Mouse (Mus musculus) heart, embryonic 15.5 days (tissue): ENCODE results near the gene Derl2. TPM values are rescaled to one million over a fixed set of nuclear protein-coding genes. Genes with fewer than 3 reads are reported as not detected.
A peak's percentile ranks its signal among the peaks of the same experiment; 100 is the strongest.

Experiments used
- ATAC-seq: fragments of 200-750 bp; cut with Nextera tagmentation; replicated peaks from 2 replicates; pipeline ENCODE4 v1.8.0; 2017; ENCODE audit warnings: low read depth, moderate TSS enrichment; ENCODE audit not compliant: insufficient number of reproducible peaks, insufficient read depth, low FRiP score
- H3K27ac ChIP-seq: fragments of 300-500 bp; sonication (generic); 2 replicates; pipeline ENCODE4 v1.5.1; 2015; ENCODE audit warnings: mild to moderate bottlenecking, inconsistent platforms
- H3K27me3 ChIP-seq: fragments of 300-500 bp; sonication (generic); 2 replicates; pipeline ENCODE4 v1.6.1; 2015; ENCODE audit warnings: inconsistent platforms
- H3K36me3 ChIP-seq: fragments of 300-500 bp; sonication (generic); 2 replicates; pipeline ENCODE4 v1.6.1; 2015; ENCODE audit warnings: mild to moderate bottlenecking, inconsistent platforms
- H3K4me1 ChIP-seq: fragments of 300-500 bp; sonication (generic); replicated peaks from 2 replicates; pipeline ENCODE4 v1.6.1; 2015; ENCODE audit warnings: inconsistent platforms
- H3K4me2 ChIP-seq: fragments of 300-500 bp; sonication (generic); 2 replicates; pipeline ENCODE4 v1.6.1; 2015; ENCODE audit warnings: inconsistent platforms, mild to moderate bottlenecking, moderate library complexity
- H3K4me3 ChIP-seq: fragments of 300-500 bp; sonication (generic); 2 replicates; pipeline ENCODE4 v1.5.1; 2015; ENCODE audit warnings: mild to moderate bottlenecking, inconsistent platforms
- H3K9ac ChIP-seq: fragments of 300-500 bp; sonication (generic); 2 replicates; pipeline ENCODE4 v1.6.1; 2015; ENCODE audit warnings: mild to moderate bottlenecking, inconsistent platforms
- H3K9me3 ChIP-seq: fragments of 300-500 bp; sonication (generic); replicated peaks from 2 replicates; pipeline ENCODE4 v1.6.1; 2016; ENCODE audit warnings: inconsistent platforms
- WGBS: fragments of 180-500 bp; shearing (Covaris S2); methylation state at CpG from one replicate; pipeline ENCODE4 v1.1.7; 2015; ENCODE audit warnings: mixed read lengths; 5-methylcytosine and 5-hydroxymethylcytosine counted together
- polyA plus RNA-seq: library from polyadenylated mRNA; unstranded; fragments of >200 nt; fragmentation: Nextera tagmentation; extraction: Ambion mirVana; gene quantifications from 2 replicates; pipeline ENCODE4 v1.2.1, GENCODE M21; 2015

Derl2 gene
- polyA plus RNA-seq, result 31.7 and 35.6 TPM in 2 replicates

DNA sequence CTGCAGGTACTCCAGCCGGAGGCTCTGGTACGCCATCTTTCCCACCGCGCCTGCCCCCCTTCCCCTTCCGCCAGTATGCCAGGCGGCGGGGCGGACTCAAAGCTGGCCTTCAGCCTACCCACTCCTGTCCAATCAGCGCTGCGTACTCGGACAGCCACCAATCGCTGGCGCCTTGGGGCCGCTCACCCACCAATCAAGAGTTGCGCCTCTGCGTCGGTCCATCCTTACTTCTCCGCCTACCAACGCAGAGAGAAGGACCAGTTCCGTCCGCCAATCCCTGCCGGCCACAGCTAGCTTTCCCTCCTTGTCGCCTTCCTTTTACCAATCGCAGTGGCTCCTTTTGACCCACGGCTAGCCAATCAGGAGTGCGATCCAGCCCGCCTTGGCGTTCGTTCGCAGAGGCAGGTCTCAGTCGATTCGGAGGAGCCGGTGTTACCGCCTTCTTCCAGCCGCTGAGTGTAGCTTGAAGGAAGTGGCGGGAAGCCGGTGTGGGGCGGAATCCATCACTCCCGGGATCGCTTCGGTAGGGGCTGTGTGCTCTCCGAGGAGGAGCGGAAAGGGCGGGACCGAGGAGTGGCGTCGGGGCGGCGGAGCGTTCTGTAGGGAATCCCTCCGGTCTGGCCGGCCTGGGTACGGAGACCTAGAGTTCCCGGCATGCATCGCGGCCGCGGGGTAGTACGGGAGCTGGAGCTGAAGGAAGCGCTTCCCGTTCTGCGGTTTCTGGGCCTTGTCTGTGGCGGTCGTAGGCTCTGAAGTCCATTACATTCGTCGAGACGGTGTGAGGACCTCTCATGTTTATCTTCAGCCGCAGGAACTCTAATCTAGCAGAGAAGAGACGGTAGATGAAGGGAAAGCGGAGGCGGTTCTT, at the start of gene Derl2, which contains the start of gene Mis12:
TSS of gene Derl2 (minus strand) at position 641 of the 868 bp plus-strand sequence.
TSS of gene Mis12 (plus strand) at position 411 of the 868 bp plus-strand sequence.
- ATAC-seq, result peak; percentile 100
- Histone ChIP-seq H3K4me1 (peaks cover 29% of the 10 kb centered on the region), H3K9ac (peak within 1 kb of the TSS; percentile 76), H3K4me3 (peak within 1 kb of the TSS; percentile 72), H3K4me2 (peak within 1 kb of the TSS; percentile 75), H3K36me3 (peaks cover 1% of the 10 kb centered on the region; the same call in 1 of the 2 replicates), H3K9me3 (no peaks in the 10 kb centered on the region), H3K27ac (peak within 1 kb of the TSS; percentile 92), H3K27me3 (no peaks in the 10 kb centered on the region)
- under 1% methylated on average over 71 of the region's 71 CpGs for WGBS

DNA sequence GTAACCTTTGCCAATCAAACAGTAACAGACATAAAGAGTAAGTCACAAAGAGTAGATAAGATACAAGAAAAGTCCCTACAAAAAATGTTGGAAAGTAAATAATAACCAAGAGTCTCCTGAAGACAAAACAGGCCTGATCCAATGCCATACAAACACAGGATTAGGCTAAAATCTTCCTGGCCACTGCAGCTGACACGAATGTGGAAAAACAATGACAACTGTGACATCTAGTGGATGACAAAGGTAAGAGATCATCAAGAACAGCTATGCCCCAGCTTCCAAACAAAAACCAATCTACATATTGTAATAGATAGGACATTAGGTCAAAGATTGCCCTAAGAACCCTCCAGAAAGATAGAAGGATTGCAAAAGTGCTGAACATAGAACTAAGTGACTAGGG, 32.9 kb upstream of the Derl2 start:
- H3K4me1 ChIP-seq, result no peaks in the 10 kb centered on the region

DNA sequence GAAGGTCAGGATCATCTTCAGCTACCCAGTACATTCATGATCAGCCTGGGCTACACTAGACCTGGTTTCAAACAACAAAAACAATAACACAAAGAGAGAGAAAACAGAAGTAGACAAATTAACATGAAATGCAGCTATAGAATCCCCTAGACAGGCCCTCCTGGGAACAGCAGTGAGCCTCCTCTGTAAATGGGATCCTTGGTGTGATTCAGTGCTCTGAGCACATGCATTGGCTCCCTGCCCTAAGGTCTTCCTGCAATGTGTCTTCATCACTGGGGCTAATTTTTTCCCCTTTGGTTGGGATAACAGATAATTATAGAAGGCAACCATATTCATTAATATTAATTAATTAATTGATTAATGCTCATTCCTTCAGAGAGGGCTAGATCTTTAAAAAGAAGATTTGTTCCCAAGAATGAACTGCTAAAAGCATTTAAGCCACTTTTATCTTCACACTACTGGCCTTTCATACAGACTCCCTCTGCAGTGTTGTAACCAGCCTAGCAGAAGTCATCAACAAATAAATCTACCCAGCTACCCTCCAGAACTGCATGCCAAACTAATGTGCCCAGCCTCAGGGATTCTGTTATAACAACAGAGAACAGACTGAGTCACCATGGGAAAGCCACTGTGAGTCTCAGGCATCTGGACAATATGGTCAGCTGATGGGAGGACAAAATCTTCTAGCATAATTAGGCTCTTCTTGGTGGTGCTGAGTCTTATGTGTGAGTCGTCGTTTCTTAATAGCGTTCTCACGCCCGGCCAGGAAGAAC, 20.1 kb upstream of the Derl2 start:
- no peaks in the 10 kb centered on the region for H3K4me1 ChIP-seq
- 94% methylated on average over 5 of the region's 5 CpGs for WGBS
- no peak overlapping the region for H3K4me3 ChIP-seq
- no peaks in the 10 kb centered on the region for H3K36me3 ChIP-seq
- no peak overlapping the region for H3K27ac ChIP-seq
- H3K27me3 ChIP-seq, result no peaks in the 10 kb centered on the region
- no peak for ATAC-seq
- no peak overlapping the region for H3K4me2 ChIP-seq
- H3K9ac ChIP-seq, result no peak overlapping the region
- no peaks in the 10 kb centered on the region for H3K9me3 ChIP-seq

More for the DNA sequence above, 32.9 kb upstream of the Derl2 start:
- Histone ChIP-seq H3K9me3 (no peaks in the 10 kb centered on the region), H3K4me3 (no peak overlapping the region), H3K27ac (no peak overlapping the region), H3K36me3 (no peaks in the 10 kb centered on the region), H3K9ac (no peak overlapping the region), H3K4me2 (no peak overlapping the region), H3K27me3 (no peaks in the 10 kb centered on the region)
- ATAC-seq, result no peak
- WGBS, result 3% methylated on average over 1 of the region's 1 CpGs

DNA sequence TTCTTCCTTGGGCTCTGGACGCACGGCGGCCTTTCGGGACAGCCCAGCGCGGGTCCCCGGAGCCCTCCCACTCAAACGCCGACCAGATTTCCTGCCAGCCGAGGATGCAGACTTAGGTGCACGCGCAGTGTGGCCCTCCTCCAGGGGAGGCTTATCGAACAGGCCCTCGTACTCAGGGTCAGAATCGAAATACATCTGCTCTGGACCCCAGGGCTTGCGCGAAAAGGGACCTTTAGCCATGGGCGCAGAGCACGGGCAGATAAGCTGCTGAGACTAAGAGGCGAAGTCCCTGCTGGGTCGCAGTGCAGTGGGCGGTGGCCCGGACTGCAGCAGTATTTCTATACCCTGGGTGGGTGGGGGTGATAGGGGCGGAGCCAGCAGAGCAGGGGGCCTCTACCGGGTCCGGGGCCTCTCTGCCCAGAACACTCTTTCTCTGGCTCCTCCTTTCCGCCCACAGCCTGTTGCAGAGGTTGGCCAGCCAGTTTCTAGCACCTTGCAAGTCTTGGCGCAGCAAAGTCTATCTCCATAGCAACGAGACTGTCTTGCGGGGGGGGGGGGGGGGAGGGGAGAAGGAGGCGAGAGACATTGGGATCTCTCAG, 13.6 kb upstream of the Derl2 start, which contains the start of gene 6330403K07Rik:
TSS of gene 6330403K07Rik (minus strand) at position 351 of the 599 bp plus-strand sequence.
- under 1% methylated on average over 29 of the region's 31 CpGs for WGBS
- peak; percentile 93 for ATAC-seq
- peaks cover 5% of the 10 kb centered on the region; the same call in 1 of the 2 replicates for H3K4me1 ChIP-seq
- no peaks in the 10 kb centered on the region for H3K27me3 ChIP-seq
- no peaks in the 10 kb centered on the region for H3K36me3 ChIP-seq
- H3K27ac ChIP-seq, result peak within 1 kb of the TSS; percentile 57
- peak within 1 kb of the TSS; percentile 91 for H3K4me2 ChIP-seq
- H3K9ac ChIP-seq, result peak within 1 kb of the TSS; percentile 53
- peak within 1 kb of the TSS; percentile 60 for H3K4me3 ChIP-seq
- no peaks in the 10 kb centered on the region for H3K9me3 ChIP-seq

DNA sequence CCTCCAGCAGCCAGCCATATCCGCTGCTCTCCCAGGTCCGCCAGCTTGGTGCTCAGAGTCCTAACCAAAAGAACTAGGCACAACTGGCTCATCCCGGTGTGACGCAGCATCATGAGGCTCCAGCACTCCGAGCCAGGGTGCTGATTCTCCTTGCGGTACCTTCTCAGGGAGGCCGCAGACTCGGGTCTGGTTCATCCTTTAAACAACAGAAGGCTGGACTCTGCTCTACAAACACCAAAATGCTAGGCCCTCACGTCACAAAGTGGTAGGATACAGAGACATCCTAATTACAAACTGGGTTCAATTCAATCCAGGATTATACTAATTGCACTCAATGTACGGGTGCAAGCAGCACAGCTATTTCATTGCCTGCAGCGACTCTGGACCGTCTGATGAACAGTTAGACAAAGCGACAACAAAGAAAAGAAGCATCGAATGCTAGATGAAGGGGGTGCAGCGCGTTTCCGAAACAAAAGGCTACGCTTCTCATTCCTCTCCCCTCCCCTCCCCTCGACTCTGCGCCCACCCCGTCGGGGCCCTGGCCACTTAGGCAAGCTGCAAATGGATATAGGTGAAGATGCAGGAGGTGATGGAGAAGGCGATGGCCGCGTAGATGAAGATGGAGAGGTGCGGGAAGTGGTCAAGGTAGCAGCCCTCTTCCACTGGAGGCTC, 13.0 kb upstream of the Derl2 start:
- no peaks in the 10 kb centered on the region for H3K27me3 ChIP-seq
- H3K4me3 ChIP-seq, result peak overlapping the region; percentile 60
- H3K4me2 ChIP-seq, result peak overlapping the region; percentile 91
- H3K4me1 ChIP-seq, result peaks cover 5% of the 10 kb centered on the region; the same call in 1 of the 2 replicates
- no peaks in the 10 kb centered on the region for H3K9me3 ChIP-seq
- peak overlapping the region; percentile 53 for H3K9ac ChIP-seq
- H3K36me3 ChIP-seq, result peaks cover 5% of the 10 kb centered on the region
- peak overlapping the region; percentile 57 for H3K27ac ChIP-seq
- WGBS, result 11% methylated on average over 26 of the region's 26 CpGs
- no peak for ATAC-seq

DNA sequence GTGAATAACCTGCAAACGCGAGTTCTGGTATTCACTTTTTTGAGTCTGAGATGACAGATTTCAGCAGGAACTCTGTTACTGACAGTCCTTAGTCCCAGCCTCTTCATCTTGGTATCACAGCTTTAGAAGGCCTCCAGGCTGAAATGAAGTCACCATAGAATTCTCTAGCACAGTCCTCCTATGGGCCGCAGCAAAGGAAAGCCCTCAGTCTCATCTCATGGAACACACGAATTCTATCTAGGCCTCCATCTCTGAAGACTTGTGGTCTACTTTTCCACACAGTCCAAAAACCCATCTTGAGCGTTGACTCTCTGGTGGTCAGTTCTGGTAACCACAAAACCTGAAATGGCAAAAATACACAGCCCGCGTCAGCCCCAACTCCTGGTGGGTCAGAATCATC, 12.4 kb upstream of the Derl2 start:
- peak overlapping the region; percentile 53; the same call in 1 of the 2 replicates for H3K9ac ChIP-seq
- H3K4me2 ChIP-seq, result peak overlapping the region; percentile 91
- 63% methylated on average over 7 of the region's 7 CpGs for WGBS
- peaks cover 10% of the 10 kb centered on the region for H3K36me3 ChIP-seq
- no peaks in the 10 kb centered on the region for H3K27me3 ChIP-seq
- peak overlapping the region; percentile 60 for H3K4me3 ChIP-seq
- no peak overlapping the region for H3K27ac ChIP-seq
- ATAC-seq, result no peak
- peaks cover 5% of the 10 kb centered on the region; the same call in 1 of the 2 replicates for H3K4me1 ChIP-seq
- H3K9me3 ChIP-seq, result no peaks in the 10 kb centered on the region

DNA sequence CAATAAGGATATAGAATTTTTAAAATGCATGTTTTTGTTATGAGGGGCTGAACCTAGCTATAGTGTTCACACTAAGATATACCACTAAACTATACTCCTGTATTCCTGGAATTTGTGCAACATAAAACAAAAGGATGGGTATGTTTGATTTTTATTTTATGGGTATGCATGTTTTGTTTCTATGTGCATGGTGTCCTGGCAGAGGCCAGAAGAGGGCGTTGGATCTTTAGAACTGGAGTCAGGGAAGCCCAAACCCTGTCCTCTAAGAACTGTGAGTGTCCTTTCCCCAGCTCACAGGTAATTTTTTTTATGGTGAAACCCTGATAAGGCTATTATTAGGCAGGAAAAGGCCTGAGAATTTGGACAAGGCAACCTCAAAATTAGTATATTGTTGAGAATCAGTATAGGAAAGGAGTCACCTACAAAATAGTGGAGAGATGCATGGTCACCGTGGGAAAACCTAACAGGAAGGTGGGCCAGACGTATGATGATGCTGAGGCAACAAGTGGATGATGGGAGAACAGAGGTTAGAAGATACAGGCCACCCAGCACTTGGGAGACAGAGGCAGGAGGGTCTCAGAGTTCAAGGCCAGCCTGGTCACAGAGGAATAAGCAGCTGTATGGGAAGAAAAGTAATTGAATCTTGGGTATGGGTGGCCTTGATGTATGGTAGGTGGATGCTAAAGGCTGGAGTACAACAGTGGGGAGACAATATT, 9.9 kb upstream of the Derl2 start:
- H3K4me3 ChIP-seq, result no peak overlapping the region
- H3K4me1 ChIP-seq, result peaks cover 5% of the 10 kb centered on the region; the same call in 1 of the 2 replicates
- H3K27me3 ChIP-seq, result no peaks in the 10 kb centered on the region
- H3K9ac ChIP-seq, result no peak overlapping the region
- no peak overlapping the region for H3K27ac ChIP-seq
- WGBS, result 78% methylated on average over 3 of the region's 3 CpGs
- H3K36me3 ChIP-seq, result peaks cover 35% of the 10 kb centered on the region
- no peaks in the 10 kb centered on the region for H3K9me3 ChIP-seq
- no peak for ATAC-seq
- H3K4me2 ChIP-seq, result no peak overlapping the region

DNA sequence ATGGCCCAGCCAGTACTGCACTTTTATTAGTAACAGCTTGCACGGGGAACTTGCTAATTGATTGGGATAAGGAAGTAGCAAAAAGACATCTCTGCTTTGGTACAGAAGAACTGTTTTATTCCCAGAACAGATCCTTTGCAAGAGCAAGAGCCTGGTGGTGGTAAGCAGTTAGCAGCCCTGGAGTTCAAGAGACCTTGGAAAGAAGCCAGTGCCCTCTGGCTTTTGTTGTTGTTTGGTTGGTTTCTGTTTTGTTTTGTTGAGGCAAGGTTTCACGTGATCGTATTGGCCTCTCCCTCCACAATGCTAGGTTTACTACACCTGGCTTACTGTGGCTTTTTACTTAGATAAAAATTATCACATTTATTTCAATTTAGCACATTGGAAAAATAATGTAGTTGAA, 8.6 kb upstream of the Derl2 start:
- Histone ChIP-seq H3K4me3 (no peak overlapping the region), H3K9me3 (no peaks in the 10 kb centered on the region), H3K4me2 (no peak overlapping the region), H3K36me3 (peaks cover 38% of the 10 kb centered on the region), H3K9ac (no peak overlapping the region), H3K4me1 (peaks cover 5% of the 10 kb centered on the region; the same call in 1 of the 2 replicates), H3K27ac (no peak overlapping the region), H3K27me3 (no peaks in the 10 kb centered on the region)
- no peak for ATAC-seq
- 73% methylated on average over 3 of the region's 3 CpGs for WGBS

DNA sequence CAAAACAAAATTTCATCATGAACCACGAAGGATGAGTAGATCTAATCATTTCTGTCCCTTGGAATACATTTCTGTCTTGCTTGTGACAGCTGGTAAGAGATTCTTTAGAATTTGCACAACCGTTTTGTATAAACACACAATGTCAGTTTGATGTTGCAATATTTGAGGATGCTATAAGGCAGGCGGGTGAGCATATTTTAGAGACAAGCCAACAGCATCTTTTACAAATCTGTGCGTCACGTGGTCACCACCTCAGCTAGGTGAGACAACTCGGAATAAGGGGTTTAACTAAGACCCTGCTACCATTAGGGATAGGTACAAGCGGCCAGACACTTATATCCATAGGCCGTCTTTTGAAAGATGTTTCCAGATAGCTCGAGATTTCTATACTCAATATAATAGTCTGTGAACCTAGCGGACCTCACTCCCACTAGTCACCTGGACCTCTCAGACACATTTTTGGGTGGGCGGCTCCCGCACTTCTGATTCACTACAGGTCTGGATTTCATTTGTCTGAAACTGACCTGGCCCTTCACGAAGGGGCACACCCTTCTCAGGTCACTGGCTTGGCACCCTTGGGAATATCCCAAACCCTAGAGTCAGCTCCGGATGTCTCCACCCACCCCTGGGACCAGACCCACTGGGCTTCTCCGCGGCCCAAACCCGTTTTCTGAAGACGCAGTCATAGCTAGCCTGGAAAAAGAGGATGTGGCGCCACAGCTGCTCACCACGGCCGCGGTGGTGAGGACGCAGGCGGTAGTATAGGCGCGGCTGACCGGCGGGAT, 1.0 kb downstream of the Derl2 start:
- H3K4me2 ChIP-seq, result peak overlapping the region; percentile 75
- no peaks in the 10 kb centered on the region for H3K27me3 ChIP-seq
- peak overlapping the region; percentile 74 for H3K27ac ChIP-seq
- peak overlapping the region; percentile 76 for H3K9ac ChIP-seq
- peak; percentile 8 for ATAC-seq
- no peaks in the 10 kb centered on the region for H3K36me3 ChIP-seq
- H3K9me3 ChIP-seq, result no peaks in the 10 kb centered on the region
- WGBS, result 4% methylated on average over 28 of the region's 28 CpGs
- H3K4me1 ChIP-seq, result peaks cover 29% of the 10 kb centered on the region
- peak overlapping the region; percentile 72 for H3K4me3 ChIP-seq
